Mouse (Mus musculus) c-Kit-positive CD71-positive TER-119-negative erythroid progenitor cells, embryonic 14.5 days (primary cell): ENCODE data around the gene Thbs3.
"Not testable (repeated sequence)": the region's sequence is repeated elsewhere in the genome, so short reads cannot be mapped to it uniquely, and the experiment has no call there.

Experiments used
- DNase-seq: peaks from one replicate; pipeline ENCODE4 v3.0.0-alpha.2; 2013; ENCODE audit warnings: low read depth

The Thbs3 gene

GRCm38 (mm10) chr3:89195979-89196877 is 18.8 kb upstream of the Thbs3 start:
- DNase-seq, result peak; percentile 82

- DNase-seq, result no peak
Observed at GRCm38 (mm10) chr3:89199839-89200238, 15.1 kb upstream of the Thbs3 start.

GRCm38 (mm10) chr3:89202253-89203141 is 12.5 kb upstream of the Thbs3 start, which contains the start of gene Gba:
TSS of gene Gba (plus strand) at chr3:89202928.
- DNase-seq, result peak; percentile 94

- no peak for DNase-seq
Observed at GRCm38 (mm10) chr3:89203142-89203514, 11.9 kb upstream of the Thbs3 start.

GRCm38 (mm10) chr3:89206079-89206478 is 8.9 kb upstream of the Thbs3 start:
- no peak for DNase-seq

- no peak for DNase-seq
Observed at GRCm38 (mm10) chr3:89206695-89207094, 8.3 kb upstream of the Thbs3 start.

GRCm38 (mm10) chr3:89208075-89208657 is 6.8 kb upstream of the Thbs3 start:
- DNase-seq, result no peak

GRCm38 (mm10) chr3:89208736-89209135 is 6.2 kb upstream of the Thbs3 start:
- no peak for DNase-seq

- DNase-seq, result no peak
Observed at GRCm38 (mm10) chr3:89209731-89210130, 5.2 kb upstream of the Thbs3 start.

GRCm38 (mm10) chr3:89210162-89210561 is 4.8 kb upstream of the Thbs3 start:
- no peak for DNase-seq

- no peak for DNase-seq
Observed at GRCm38 (mm10) chr3:89210731-89211130, 4.2 kb upstream of the Thbs3 start.

- DNase-seq, result peak; percentile 87
Observed at GRCm38 (mm10) chr3:89213803-89214530, 1.0 kb upstream of the Thbs3 start.

- DNase-seq, result peak; percentile 90
Observed at GRCm38 (mm10) chr3:89215853-89216252, 873 bp downstream of the Thbs3 start.

- DNase-seq, result not testable (repeated sequence)
Observed at GRCm38 (mm10) chr3:89216407-89216806, 1.4 kb downstream of the Thbs3 start.

- DNase-seq, result no peak
Observed at GRCm38 (mm10) chr3:89218271-89218670, 3.3 kb downstream of the Thbs3 start.

GRCm38 (mm10) chr3:89219546-89219945 is 4.6 kb downstream of the Thbs3 start:
- DNase-seq, result no peak

GRCm38 (mm10) chr3:89221167-89221566 is 6.2 kb downstream of the Thbs3 start:
- DNase-seq, result no peak

- no peak for DNase-seq
Observed at GRCm38 (mm10) chr3:89224796-89225195, 9.8 kb downstream of the Thbs3 start.

- no peak for DNase-seq
Observed at GRCm38 (mm10) chr3:89225321-89225815, 10.4 kb downstream of the Thbs3 start.

GRCm38 (mm10) chr3:89225918-89226317 is 10.9 kb downstream of the Thbs3 start:
- DNase-seq, result no peak

- no peak for DNase-seq
Observed at GRCm38 (mm10) chr3:89226361-89226760, 11.4 kb downstream of the Thbs3 start.
